Mouse (Mus musculus) adrenal gland, postnatal 4 days (tissue): ENCODE results near the gene 4930432M17Rik. TPM values are rescaled to one million over a fixed set of nuclear protein-coding genes. Genes with fewer than 3 reads are reported as not detected.

Experiments
- total RNA-seq, 2 experiments: library from RNA; stranded (reverse); gene quantifications; 2 replicates each; pipeline ENCODE4 v1.2.3; 2021

The 4930432M17Rik gene
- total RNA-seq, 2 experiments from 2014 or later: not detected

Other genes with a start within 250 kb of the 4930432M17Rik start
- 100 to 1,000 TPM; 191 to 207 TPM for gene Cnn3, start 244.3 kb upstream of the 4930432M17Rik start, total RNA-seq
- gene Slc44a3, start 138.4 kb upstream of the 4930432M17Rik start, total RNA-seq: 10 to 100 TPM; 14.8 to 21.0 TPM
- gene F3, start 52.8 kb downstream of the 4930432M17Rik start, total RNA-seq: 1 to 10 TPM; 5.8 to 8.3 TPM
- 10 to 100 TPM; 79.9 to 85.4 TPM for gene Abcd3, start 144.5 kb downstream of the 4930432M17Rik start, total RNA-seq